Mouse (Mus musculus) E14TG2a.4 (cell line): ENCODE data around the gene Esyt1.
A peak's percentile ranks its signal among the peaks of the same experiment; 100 is the strongest.
"Not testable (repeated sequence)": the region's sequence is repeated elsewhere in the genome, so short reads cannot be mapped to it uniquely, and the experiment has no call there.

Experiments
- H3K27me3 ChIP-seq: 2 replicates; pipeline ENCODE4 v1.6.1; 2014; ENCODE audit warnings: low read length, control low read depth; ENCODE audit not compliant: insufficient read depth
- H3K36me3 ChIP-seq: 2 replicates; pipeline ENCODE4 v1.6.1; 2014; ENCODE audit warnings: low read length, control low read depth; ENCODE audit not compliant: insufficient read depth
- H3K4me1 ChIP-seq: replicated peaks from 2 replicates; pipeline ENCODE4 v1.6.1; 2014; ENCODE audit warnings: low read depth, low read length, control low read depth
- H3K4me3 ChIP-seq: replicated peaks from 2 replicates; pipeline ENCODE4 v1.5.1; 2014; ENCODE audit warnings: mild to moderate bottlenecking, low read length
- H3K9me3 ChIP-seq: 2 replicates; pipeline ENCODE4 v1.6.1; 2014; ENCODE audit warnings: low read length, control low read depth
- CTCF ChIP-seq: conservative IDR thresholded peaks from 2 replicates; pipeline ENCODE4 v1.5.1; 2014; ENCODE audit warnings: low read length
- NANOG ChIP-seq: IDR thresholded peaks from 2 replicates; pipeline ENCODE4 v1.6.1; 2014; ENCODE audit warnings: borderline replicate concordance, low read length, mixed read lengths
- POU5F1 ChIP-seq: IDR thresholded peaks from 2 replicates; pipeline ENCODE4 v1.6.1; 2014; ENCODE audit warnings: low read length, borderline replicate concordance

Esyt1 gene

DNA sequence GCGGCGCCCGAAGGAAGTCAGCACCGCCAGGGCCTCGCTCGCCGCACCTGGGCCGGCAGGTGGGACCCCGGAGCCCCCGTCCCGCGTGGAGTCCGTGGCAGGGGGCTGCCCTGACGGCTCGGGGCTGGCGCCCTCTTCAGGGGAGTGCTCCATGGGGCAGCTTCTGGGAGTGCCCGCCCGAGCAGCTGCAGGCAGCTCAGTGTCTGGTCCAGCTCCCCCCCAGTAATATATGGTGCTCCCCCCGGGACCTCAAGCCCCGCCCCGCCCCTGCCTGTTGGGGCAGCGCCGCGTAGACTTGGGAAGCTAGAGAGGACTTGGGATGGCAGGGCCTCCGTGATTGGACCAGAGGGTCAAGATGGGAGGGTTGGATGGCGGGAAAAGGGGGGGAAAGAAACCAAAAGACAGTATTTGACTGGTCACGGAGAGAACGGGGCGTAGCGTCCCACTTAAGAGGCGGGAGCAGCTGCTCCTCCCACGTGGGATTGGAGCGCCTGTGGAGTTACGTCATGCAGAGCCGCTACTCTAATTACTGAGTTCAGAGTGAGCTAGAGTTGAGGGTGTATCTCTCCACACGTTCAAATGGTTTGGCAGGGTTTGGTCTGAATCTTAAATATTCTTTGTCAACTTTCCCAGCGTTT is at the start of gene Esyt1:
Gene Esyt1, minus strand, starts transcription at position 201 of the 638 bp plus-strand sequence.
- Histone ChIP-seq H3K4me1 (peaks cover 29% of the 10 kb centered on the region), H3K4me3 (peak within 1 kb of the TSS; percentile 98), H3K9me3 (no peaks in the 10 kb centered on the region), H3K27me3 (peaks cover 14% of the 10 kb centered on the region; the same call in 1 of the 2 replicates), H3K36me3 (peaks cover 26% of the 10 kb centered on the region)
- TF ChIP-seq POU5F1 (no peak), NANOG (no peak), CTCF (no peak)

DNA sequence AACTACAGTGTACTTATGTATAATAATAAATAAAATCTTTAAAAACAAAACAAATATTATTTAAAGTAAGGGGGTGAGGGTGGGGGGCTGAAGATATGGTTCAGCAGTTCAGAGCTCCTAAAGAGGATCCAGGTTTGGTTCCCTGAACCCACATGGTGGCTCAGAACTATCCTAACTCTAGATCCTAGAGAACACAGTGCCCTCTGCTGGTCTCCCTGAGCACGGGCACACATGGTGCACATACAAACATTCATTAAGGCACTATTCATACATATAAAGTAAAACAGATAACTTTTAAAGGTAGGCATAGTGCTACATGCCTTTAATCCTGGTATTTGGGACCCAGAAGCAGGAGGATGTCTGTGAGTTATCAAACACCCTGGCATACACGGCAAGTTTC is 49.4 kb upstream of the Esyt1 start:
- H3K9me3 ChIP-seq, result no peaks in the 10 kb centered on the region
- peaks cover 15% of the 10 kb centered on the region for H3K4me1 ChIP-seq
- peaks cover 2% of the 10 kb centered on the region; the same call in 1 of the 2 replicates for H3K27me3 ChIP-seq
- H3K4me3 ChIP-seq, result no peak overlapping the region
- peaks cover 67% of the 10 kb centered on the region for H3K36me3 ChIP-seq
- TF ChIP-seq NANOG (no peak), POU5F1 (no peak), CTCF (peak; percentile 91)

DNA sequence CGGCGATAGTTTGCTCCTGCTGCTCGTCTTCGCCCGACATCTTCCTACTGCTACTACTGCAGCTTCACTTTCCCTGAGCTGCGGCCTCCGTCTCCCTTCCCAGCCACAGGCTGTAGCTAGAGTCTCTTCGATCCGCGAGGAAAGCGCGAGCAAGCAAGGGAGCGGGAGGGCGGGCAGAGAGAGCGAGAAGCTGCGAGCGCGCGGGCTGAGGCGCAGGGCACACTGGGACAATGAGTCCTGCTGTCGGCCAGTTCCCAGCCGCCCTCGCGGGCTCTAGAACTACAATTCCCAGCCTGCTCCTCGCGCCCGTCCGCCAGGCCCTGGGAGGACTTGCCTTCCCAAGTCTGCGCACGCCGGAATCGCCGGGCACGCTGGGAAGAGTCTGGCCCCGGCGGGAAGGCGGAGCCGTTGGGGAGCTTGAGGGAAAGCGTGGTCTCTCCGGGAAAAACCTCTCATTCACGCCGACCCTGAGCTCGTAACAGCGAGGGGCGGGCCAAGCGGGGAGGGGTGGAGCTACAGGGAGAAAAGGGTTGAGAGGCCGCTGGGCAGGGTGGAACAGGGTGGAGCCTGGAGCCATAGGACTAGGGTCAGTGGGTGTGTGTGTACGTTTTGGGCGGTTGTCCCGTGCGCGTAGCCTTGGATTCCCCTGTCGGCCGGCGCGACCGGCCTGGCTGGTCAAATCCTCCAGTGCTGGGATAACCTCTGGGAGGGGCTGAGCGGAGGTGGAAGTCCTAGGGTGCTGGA is 40.3 kb upstream of the Esyt1 start, which contains the start of gene Pa2g4:
Gene Pa2g4, minus strand, starts transcription at position 200 of the 744 bp plus-strand sequence.
- no peaks in the 10 kb centered on the region for H3K9me3 ChIP-seq
- peaks cover 58% of the 10 kb centered on the region for H3K4me1 ChIP-seq
- TF ChIP-seq POU5F1 (no peak), CTCF (no peak), NANOG (no peak)
- peak within 1 kb of the TSS; percentile 100 for H3K4me3 ChIP-seq
- peaks cover 56% of the 10 kb centered on the region for H3K36me3 ChIP-seq
- peaks cover 6% of the 10 kb centered on the region for H3K27me3 ChIP-seq

DNA sequence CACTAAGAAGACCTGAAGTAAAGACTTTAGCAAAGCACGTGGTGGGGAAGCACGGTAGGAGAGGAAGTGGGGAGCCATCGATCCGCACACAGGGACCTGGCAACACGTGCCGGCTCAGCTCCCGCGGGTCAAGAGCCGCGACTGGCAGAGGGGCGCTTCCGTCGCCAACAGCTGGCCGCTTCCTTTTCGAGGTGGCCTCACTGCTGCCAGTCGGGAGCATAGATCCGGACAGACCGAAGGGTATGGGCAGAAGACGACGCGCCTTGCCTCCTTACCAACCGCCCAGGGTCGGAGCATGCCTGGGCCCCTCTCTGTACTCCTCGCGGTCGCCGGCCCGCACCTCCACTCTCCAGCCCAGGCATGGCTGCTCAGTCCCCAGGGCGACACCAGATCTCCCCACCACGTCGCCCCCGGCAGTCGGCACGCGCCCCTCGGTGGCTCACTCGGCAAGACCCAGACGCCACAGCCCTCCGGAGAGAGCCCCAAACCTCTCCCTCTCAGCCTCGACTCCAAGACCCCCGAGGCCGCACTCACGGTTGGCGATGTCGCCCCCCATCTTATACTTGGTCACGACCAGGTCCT is 39.6 kb upstream of the Esyt1 start:
- Histone ChIP-seq H3K27me3 (peaks cover 6% of the 10 kb centered on the region), H3K4me3 (peak overlapping the region; percentile 100), H3K4me1 (peaks cover 65% of the 10 kb centered on the region), H3K36me3 (peaks cover 58% of the 10 kb centered on the region), H3K9me3 (no peaks in the 10 kb centered on the region)
- TF ChIP-seq POU5F1 (no peak), NANOG (no peak), CTCF (no peak)

DNA sequence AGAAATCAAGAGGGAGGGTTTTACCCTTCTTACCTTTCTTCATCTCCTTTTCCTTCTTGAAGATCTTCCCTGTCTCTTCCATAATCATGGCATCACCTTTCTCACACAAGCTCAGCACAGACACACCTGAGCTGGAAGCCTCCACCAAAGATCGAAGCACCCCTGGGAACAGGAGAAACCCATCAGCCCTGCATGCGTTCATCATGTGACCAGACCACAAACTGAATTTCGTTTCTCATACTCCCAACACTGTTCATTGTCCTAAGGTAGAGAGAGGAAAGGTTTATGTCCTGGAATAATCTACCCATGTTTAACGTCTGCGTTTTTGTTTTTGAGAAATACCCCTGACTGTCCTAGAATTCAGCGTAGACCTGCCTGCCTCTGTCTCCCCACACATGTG is 37.9 kb upstream of the Esyt1 start:
- Histone ChIP-seq H3K9me3 (no peaks in the 10 kb centered on the region), H3K4me3 (peak overlapping the region; percentile 100), H3K27me3 (no peaks in the 10 kb centered on the region), H3K4me1 (peaks cover 66% of the 10 kb centered on the region), H3K36me3 (peaks cover 62% of the 10 kb centered on the region)
- TF ChIP-seq NANOG, result no peak
- TF ChIP-seq POU5F1, result no peak
- no peak for TF ChIP-seq CTCF

DNA sequence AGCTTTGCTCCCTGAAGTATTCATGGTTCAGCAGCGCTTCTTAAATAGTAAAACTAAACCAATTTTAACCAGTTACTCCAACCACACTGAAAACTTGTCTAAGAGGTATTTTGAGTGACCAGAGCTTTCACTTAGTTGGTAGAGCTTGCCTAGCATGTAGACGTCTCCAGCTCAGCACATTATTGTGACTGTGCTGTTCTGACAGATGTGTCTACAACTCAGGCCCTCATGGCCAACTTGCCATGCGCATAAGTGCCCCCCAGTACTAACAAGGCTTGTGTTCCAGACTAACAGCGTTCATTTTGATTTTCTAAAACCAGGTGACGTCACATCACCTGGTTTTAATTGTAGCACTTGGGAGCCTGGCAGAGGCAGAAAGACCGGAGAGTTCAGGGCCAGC is 31.3 kb upstream of the Esyt1 start:
- Histone ChIP-seq H3K4me1 (peaks cover 45% of the 10 kb centered on the region), H3K27me3 (no peaks in the 10 kb centered on the region), H3K4me3 (no peak overlapping the region), H3K36me3 (peaks cover 52% of the 10 kb centered on the region), H3K9me3 (no peaks in the 10 kb centered on the region)
- TF ChIP-seq CTCF (no peak), POU5F1 (no peak), NANOG (no peak)

DNA sequence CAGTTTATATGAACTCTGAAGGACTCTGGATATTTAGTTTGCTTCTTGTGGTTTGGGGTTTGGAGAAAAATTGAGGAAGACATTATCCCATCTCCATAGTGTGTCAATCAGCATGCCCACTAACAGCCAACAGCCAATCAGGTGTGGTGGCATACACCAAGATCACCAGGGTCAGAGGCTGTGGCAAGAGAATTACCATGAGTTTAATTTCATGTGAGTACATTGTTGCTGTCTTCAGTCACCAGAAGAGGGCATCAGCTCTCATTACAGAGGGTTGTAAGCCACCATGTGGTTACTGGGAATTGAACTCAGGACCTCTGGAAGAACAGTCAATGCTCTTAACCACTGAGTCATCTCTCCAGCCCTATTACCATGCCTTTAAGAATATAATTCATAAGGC is 30.6 kb upstream of the Esyt1 start:
- peaks cover 45% of the 10 kb centered on the region for H3K36me3 ChIP-seq
- TF ChIP-seq CTCF, result peak; percentile 21; the same call in 1 of the 2 replicates
- TF ChIP-seq POU5F1, result no peak
- no peak for TF ChIP-seq NANOG
- no peaks in the 10 kb centered on the region for H3K27me3 ChIP-seq
- H3K4me3 ChIP-seq, result no peak overlapping the region
- peaks cover 39% of the 10 kb centered on the region for H3K4me1 ChIP-seq
- no peaks in the 10 kb centered on the region for H3K9me3 ChIP-seq

DNA sequence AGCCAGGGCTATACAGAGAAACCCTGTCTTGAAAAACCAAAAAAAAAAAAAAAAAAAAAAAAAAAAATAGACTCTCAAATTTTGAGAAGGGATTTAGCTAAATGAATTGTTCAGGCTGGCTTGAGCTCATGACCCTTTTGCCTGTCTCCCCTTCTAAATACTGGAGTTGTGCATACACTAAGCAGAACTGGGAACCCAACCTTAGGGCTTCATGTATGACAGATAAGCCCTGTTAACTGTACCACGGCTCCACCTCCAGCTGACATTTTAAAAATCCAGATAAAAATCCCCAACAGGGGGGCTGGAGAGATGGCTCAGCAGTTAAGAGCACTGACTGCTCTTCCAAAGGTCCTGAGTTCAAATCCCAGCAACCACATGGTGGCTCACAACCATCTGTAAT is 29.9 kb upstream of the Esyt1 start:
- peaks cover 38% of the 10 kb centered on the region for H3K36me3 ChIP-seq
- H3K27me3 ChIP-seq, H3K4me3 ChIP-seq, H3K9me3 ChIP-seq: not testable (repeated sequence)
- H3K4me1 ChIP-seq, result peaks cover 32% of the 10 kb centered on the region

DNA sequence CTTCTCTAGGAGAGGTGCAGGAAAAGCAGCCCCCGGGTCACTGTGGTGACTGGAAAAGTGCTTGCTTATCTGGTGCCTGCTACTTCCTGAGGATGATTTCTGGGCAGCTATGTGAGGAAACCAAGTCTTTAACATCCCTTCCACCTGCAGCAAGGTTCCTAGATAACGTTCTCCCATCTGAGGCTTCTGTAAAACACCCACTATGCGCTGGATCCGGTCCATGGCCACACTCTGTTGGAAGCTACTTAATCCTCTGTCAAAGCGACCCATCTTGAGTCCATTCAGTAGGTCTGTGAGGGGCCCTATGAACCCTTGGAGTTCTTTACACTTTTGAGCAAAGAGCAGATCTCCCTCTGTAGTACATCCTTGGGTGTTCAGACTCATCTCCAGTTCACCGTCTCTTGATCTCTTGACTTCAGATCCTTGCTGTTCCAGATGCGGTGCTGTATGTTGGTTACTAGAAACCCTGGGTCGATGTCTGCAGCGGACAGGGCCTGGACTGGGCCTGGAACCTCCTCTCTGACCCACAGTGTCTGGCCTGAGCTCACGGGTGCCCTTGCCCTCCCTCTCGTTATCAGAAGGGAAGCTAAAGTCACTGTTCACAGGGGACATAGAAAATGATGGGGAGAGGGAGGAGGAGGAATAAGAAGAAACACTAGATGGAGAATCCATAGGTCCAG is 24.6 kb upstream of the Esyt1 start:
- peaks cover 18% of the 10 kb centered on the region for H3K36me3 ChIP-seq
- not testable (repeated sequence) for H3K4me3 ChIP-seq, H3K9me3 ChIP-seq, H3K27me3 ChIP-seq
- H3K4me1 ChIP-seq, result peaks cover 24% of the 10 kb centered on the region

DNA sequence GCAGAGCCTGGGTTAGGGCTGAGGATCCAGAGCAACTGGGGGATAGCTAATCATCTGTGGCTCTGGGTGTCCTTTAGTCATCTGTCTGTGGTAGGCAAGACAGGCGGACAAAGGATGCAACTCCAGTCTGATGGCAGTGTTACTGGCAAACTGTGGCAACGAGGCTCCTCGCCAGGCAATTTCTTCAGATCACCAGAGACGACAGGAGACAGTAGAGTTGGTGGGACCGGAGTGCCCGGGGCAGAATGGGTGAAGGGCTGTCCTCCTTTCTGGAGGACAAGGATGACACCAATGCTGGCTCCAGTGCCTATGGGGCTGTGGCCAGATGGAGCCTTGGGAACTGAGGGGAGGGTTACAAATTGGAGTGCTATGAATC is 24.0 kb upstream of the Esyt1 start:
- peaks cover 30% of the 10 kb centered on the region for H3K4me1 ChIP-seq
- H3K9me3 ChIP-seq, H3K27me3 ChIP-seq: not testable (repeated sequence)
- peak overlapping the region; percentile 94 for H3K4me3 ChIP-seq
- peaks cover 24% of the 10 kb centered on the region for H3K36me3 ChIP-seq
